In the genomic region with DNA sequence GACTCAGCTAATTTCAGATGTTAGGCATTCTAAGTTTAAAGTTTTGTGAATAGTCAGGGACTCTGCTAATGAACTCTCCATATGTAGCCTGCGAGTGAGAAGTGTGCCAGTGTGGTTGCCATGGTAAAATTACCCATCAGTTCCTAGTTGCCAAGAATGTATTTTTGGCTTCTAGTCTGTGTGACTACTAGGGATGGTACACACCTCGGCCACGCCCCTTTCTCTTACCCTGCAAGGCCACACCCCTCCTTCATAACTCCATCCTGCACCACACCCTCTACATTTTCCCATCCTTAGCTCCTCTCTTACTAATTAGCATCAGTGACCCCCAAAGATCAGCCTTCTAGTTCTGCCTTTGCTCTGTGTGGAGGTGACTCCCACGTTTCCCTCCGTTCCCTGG, we compare ENCODE assay signal across 17 mouse cellular contexts. TPM values are rescaled to one million over a fixed set of nuclear protein-coding genes. Genes with fewer than 3 reads are reported as not detected.
A peak's percentile ranks its signal among the peaks of the same experiment; 100 is the strongest.
DNase-seq lines count a peak whose midpoint lies in the region; ATAC-seq and TF ChIP-seq lines count a peak whose summit lies in the region.
"Had no signal": no experiment of that assay in that cellular context is flagged by ENCODE, and none has a peak within 500 bp of the region (broad histone marks: within the 10 kb centered on the region; RNA-seq: fewer than 3 reads in every experiment).

No protein-coding gene starts in this region.

- TF ChIP-seq CTCF in liver, postnatal 0 days (IDR thresholded peaks at IDR 0.05; ENCODE audit: low read depth), result no peak
- TF ChIP-seq CTCF in liver, embryonic 14.5 days (IDR thresholded peaks at IDR 0.05; ENCODE audit: low read depth), result no peak

- no peaks in the 10 kb centered on the region for H3K36me3 ChIP-seq in forebrain, embryonic 14.5 days (ENCODE audit: control insufficient read depth, insufficient read depth, low read length)
- no peaks in the 10 kb centered on the region; the same call in 1 of the 2 replicates for H3K36me3 ChIP-seq in forebrain, embryonic 11.5 days (ENCODE audit: control insufficient read depth, insufficient read depth, low read length)
- H3K36me3 ChIP-seq in liver, postnatal 0 days (replicated peaks; ENCODE audit: insufficient read depth, low read length), result peaks cover 21% of the 10 kb centered on the region
- H3K36me3 ChIP-seq in liver, embryonic 14.5 days (replicated peaks; ENCODE audit: control insufficient read depth, insufficient read depth, low read depth), result peaks cover 8% of the 10 kb centered on the region
- H3K36me3 ChIP-seq: hindbrain, embryonic 15.5 days; lung, embryonic 15.5 days had no signal

- H3K27me3 ChIP-seq in forebrain, embryonic 14.5 days (replicated peaks; ENCODE audit: control insufficient read depth, insufficient read depth, low read length), result no peaks in the 10 kb centered on the region
- no peaks in the 10 kb centered on the region for H3K27me3 ChIP-seq in forebrain, embryonic 11.5 days (ENCODE audit: control insufficient read depth, insufficient read depth, low read length)
- H3K27me3 ChIP-seq in liver, postnatal 0 days (ENCODE audit: insufficient read depth, low read length), result no peaks in the 10 kb centered on the region
- H3K27me3 ChIP-seq in liver, embryonic 14.5 days (ENCODE audit: control insufficient read depth, insufficient read depth, low read length), result no peaks in the 10 kb centered on the region
- H3K27me3 ChIP-seq: hindbrain, embryonic 15.5 days; lung, embryonic 15.5 days had no signal

- no peak overlapping the region for H3K4me2 ChIP-seq in forebrain, embryonic 14.5 days (ENCODE audit: low read length)
- no peak overlapping the region for H3K4me2 ChIP-seq in forebrain, embryonic 11.5 days (ENCODE audit: low read depth, low read length, severe bottlenecking)
- H3K4me2 ChIP-seq in liver, postnatal 0 days (ENCODE audit: low read depth, low read length), result no peak overlapping the region
- no peak overlapping the region for H3K4me2 ChIP-seq in liver, embryonic 14.5 days (ENCODE audit: low read depth)
- H3K4me2 ChIP-seq: hindbrain, embryonic 15.5 days; lung, embryonic 15.5 days had no signal

- H3K9ac ChIP-seq in forebrain, embryonic 14.5 days (ENCODE audit: low read length), result no peak overlapping the region
- H3K9ac ChIP-seq in forebrain, embryonic 11.5 days (ENCODE audit: low read length), result no peak overlapping the region
- H3K9ac ChIP-seq in liver, postnatal 0 days (replicated peaks), result no peak overlapping the region
- H3K9ac ChIP-seq in liver, embryonic 14.5 days (replicated peaks), result no peak overlapping the region
- H3K9ac ChIP-seq: hindbrain, embryonic 15.5 days; lung, embryonic 15.5 days had no signal

- ATAC-seq in forebrain, embryonic 14.5 days, result no peak; the same call in 1 of the 2 replicates
- ATAC-seq in forebrain, embryonic 11.5 days (replicated peaks; ENCODE audit: low FRiP score), result no peak
- no peak for ATAC-seq in liver, postnatal 0 days
- 0 out of 2 replicates have a peak, but pooled peaks have one; percentile 37 for ATAC-seq in liver, embryonic 14.5 days (ENCODE audit: insufficient read depth)

- H3K27ac ChIP-seq in forebrain, embryonic 14.5 days (ENCODE audit: low read depth, low read length), result no peak overlapping the region
- H3K27ac ChIP-seq in forebrain, embryonic 11.5 days (ENCODE audit: low read depth, low read length), result no peak overlapping the region
- no peak overlapping the region for H3K27ac ChIP-seq in liver, postnatal 0 days (ENCODE audit: low read depth)
- no peak overlapping the region for H3K27ac ChIP-seq in liver, embryonic 14.5 days
- H3K27ac ChIP-seq: hindbrain, embryonic 15.5 days; lung, embryonic 15.5 days had no signal

- no peak overlapping the region for H3K4me3 ChIP-seq in forebrain, embryonic 14.5 days (ENCODE audit: low read depth, low read length)
- H3K4me3 ChIP-seq in forebrain, embryonic 11.5 days (ENCODE audit: low read depth, low read length), result no peak overlapping the region
- no peak overlapping the region for H3K4me3 ChIP-seq in liver, postnatal 0 days (ENCODE audit: low read depth, low read length)
- no peak overlapping the region for H3K4me3 ChIP-seq in liver, embryonic 14.5 days (ENCODE audit: insufficient read depth in 1 of 2, low read depth in 2 of 2, low read length in 2 of 2)
- H3K4me3 ChIP-seq: hindbrain, embryonic 15.5 days; lung, embryonic 15.5 days had no signal

- no peaks in the 10 kb centered on the region for H3K9me3 ChIP-seq in forebrain, embryonic 14.5 days (replicated peaks; ENCODE audit: control insufficient read depth, low read length)
- H3K9me3 ChIP-seq in forebrain, embryonic 11.5 days (ENCODE audit: control insufficient read depth, low read length), result no peaks in the 10 kb centered on the region
- H3K9me3 ChIP-seq in liver, postnatal 0 days (ENCODE audit: low read length), result no peaks in the 10 kb centered on the region
- no peaks in the 10 kb centered on the region for H3K9me3 ChIP-seq in liver, embryonic 14.5 days (ENCODE audit: control insufficient read depth, low read length)
- H3K9me3 ChIP-seq: hindbrain, embryonic 15.5 days; lung, embryonic 15.5 days had no signal

- TF ChIP-seq EP300 in liver, postnatal 0 days (IDR thresholded peaks at IDR 0.05; ENCODE audit: low read depth), result no peak
- no peak for TF ChIP-seq EP300 in liver, embryonic 14.5 days (IDR thresholded peaks at IDR 0.05; ENCODE audit: low read depth)

- 82% methylated on average over 5 of the region's 5 CpGs for WGBS in forebrain, embryonic 14.5 days
- WGBS in forebrain, embryonic 11.5 days, result 92% methylated on average over 5 of the region's 5 CpGs
- WGBS in liver, postnatal 0 days (ENCODE audit: insufficient replicate concordance), result 83% methylated on average over 5 of the region's 5 CpGs
- WGBS in liver, embryonic 14.5 days (ENCODE audit: insufficient replicate concordance), result 75% methylated on average over 5 of the region's 5 CpGs

- H3K4me1 ChIP-seq in forebrain, embryonic 14.5 days (ENCODE audit: control insufficient read depth, insufficient read depth, low read length), result no peaks in the 10 kb centered on the region
- no peaks in the 10 kb centered on the region for H3K4me1 ChIP-seq in forebrain, embryonic 11.5 days (replicated peaks; ENCODE audit: control insufficient read depth, insufficient read depth, low read length)
- no peaks in the 10 kb centered on the region for H3K4me1 ChIP-seq in liver, postnatal 0 days (ENCODE audit: insufficient read depth)
- no peaks in the 10 kb centered on the region for H3K4me1 ChIP-seq in liver, embryonic 14.5 days (replicated peaks; ENCODE audit: control insufficient read depth in 2 of 2, insufficient read depth in 2 of 2, low read length in 1 of 2)

- peak; percentile 54 for DNase-seq in forebrain, embryonic 14.5 days (ENCODE audit: low spot score)
- no peak for DNase-seq in forebrain, embryonic 11.5 days (ENCODE audit: low spot score)
- peak; percentile 29 for DNase-seq in liver
- DNase-seq in liver, postnatal 0 days, result no peak
- DNase-seq in brain, adult 2 months (ENCODE audit: low read depth, low spot score), result peak; percentile 57
- DNase-seq in liver, embryonic 14.5 days (ENCODE audit: low read depth in 3 of 3, low spot score in 3 of 3), result no peak
- DNase-seq in lung, postnatal 4 days, result no peak
- no peak for DNase-seq in gastrocnemius, postnatal 25 days
- DNase-seq: adrenal gland, adult 2 months; B cell, adult 2 months; cerebellum, adult 2 months; heart, adult 18-20 months; kidney, adult 11 months; kidney, postnatal 36 days; retina, postnatal 1 day had no signal

RNA-seq across cellular contexts. Expression of a gene that starts 29.8 kb away (rescaled TPM):
- polyA plus RNA-seq in forebrain, embryonic 14.5 days (2014; fragmentation: Nextera tagmentation; extraction: Ambion mirVana), result 3.9 and 4.0 TPM in 2 replicates
- polyA plus RNA-seq in forebrain, embryonic 11.5 days (2014; fragmentation: Nextera tagmentation; extraction: Ambion mirVana), result 16.2 and 16.6 TPM in 2 replicates
- 7.2 and 8.4 TPM in 2 replicates for polyA plus RNA-seq in liver, postnatal 0 days (2015; fragmentation: Nextera tagmentation; extraction: Ambion mirVana)
- 11.9 and 18.5 TPM in 2 replicates for polyA plus RNA-seq in liver, embryonic 14.5 days (2012; rRNA removed)
- 19.2 and 21.4 TPM in 2 replicates for polyA plus RNA-seq in liver, embryonic 14.5 days (2014; fragmentation: Nextera tagmentation; extraction: Ambion mirVana)
- total RNA-seq in gastrocnemius, postnatal 25 days (2021), result 1 to 10 TPM in 1 of 2 experiments, under 1 TPM in 1; 0.59 to 1.1 TPM

Comparison
In these comparisons a context has a peak if more than half of its experiments do, and no peak if none do; other contexts are left out.
1. DNase-seq: peak in forebrain, embryonic 14.5 days (single experiment), liver (single experiment) and brain, adult 2 months (single experiment); none in forebrain, embryonic 11.5 days (single experiment), liver, postnatal 0 days (single experiment), liver, embryonic 14.5 days (0 of 3), lung, postnatal 4 days (0 of 2) and gastrocnemius, postnatal 25 days (single experiment).